Mouse (Mus musculus): ENCODE results near the gene Map3k13. TPM values are rescaled to one million over a fixed set of nuclear protein-coding genes. Genes with fewer than 3 reads are reported as not detected.

Map3k13 gene
- total and polyA plus RNA-seq, 3 experiments: 0.23 to 0.82 TPM; not detected in 1

DNA sequence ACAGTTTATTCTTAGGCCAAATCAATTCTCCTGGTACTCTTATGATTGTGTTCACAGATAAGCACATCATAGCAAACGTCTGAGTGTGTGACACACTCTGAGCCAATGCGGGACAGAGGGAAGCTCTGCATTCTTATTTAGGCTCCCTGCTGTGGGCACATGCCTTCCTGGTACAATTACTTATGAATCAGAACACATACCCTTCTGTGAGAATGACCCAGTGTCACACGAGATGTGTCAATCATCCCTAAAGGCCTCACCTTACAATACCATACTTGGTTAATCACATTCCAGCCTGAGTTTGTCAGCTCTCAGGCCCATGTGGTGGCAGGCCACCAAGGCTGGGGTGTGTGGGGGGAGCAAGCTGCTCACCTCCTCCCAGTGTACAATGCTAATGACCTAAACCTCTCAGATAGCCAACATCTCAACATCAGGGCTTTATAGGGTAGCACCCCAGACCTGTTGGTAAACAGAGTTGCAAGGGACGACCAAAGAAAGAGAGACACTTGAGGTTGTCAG is 63.0 kb downstream of the Map3k13 start:
- Histone ChIP-seq H3K27ac (ENCODE audit: control insufficient read depth, low read depth, low read length) (no peak overlapping the region), H3K9me3 (replicated peaks; ENCODE audit: insufficient read depth, low read length) (no peaks in the 10 kb centered on the region), H3K4me3 (ENCODE audit: control insufficient read depth in 1 of 2, insufficient read depth in 1 of 2, low read depth in 2 of 2, low read length in 2 of 2) (no peak overlapping the region), H3K27me3 (ENCODE audit: control insufficient read depth in 1 of 2, insufficient read depth in 2 of 2, low read length in 2 of 2) (no peaks in the 10 kb centered on the region), H3K79me2 (ENCODE audit: control insufficient read depth, insufficient read depth, low read length, poor library complexity) (no peaks in the 10 kb centered on the region), H3K36me3 (ENCODE audit: control insufficient read depth in 1 of 2, insufficient read depth in 2 of 2, low read length in 2 of 2) (no peaks in the 10 kb centered on the region), H3K9ac (ENCODE audit: control insufficient read depth, low read depth, low read length, poor library complexity, severe bottlenecking) (no peak overlapping the region), H3K4me1 (ENCODE audit: control insufficient read depth in 1 of 2, insufficient read depth in 2 of 2, low read length in 2 of 2) (no peaks in the 10 kb centered on the region)
- DNase-seq (ENCODE audit: low read depth, low spot score): no peak
- no peak for TF ChIP-seq CHD2 (IDR thresholded peaks at IDR 0.05; ENCODE audit: low read length)

DNA sequence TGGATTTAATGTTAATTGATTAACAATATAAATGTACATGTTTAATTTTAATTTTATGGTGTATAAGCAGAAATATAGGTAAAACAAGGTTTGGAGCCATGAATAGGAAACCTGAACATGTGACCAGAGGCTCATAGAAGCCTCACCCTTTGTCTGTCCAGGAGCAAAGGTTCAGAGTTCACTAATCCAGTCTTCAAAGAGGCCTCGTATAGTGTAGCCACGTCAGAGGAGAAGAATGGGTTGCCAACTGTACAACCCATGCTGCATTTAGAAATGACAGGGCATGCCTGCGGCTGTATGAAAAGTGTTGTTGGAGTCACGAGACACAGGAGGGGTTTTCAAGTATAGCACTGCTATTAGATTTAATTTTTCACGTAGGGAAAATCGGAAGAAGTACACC is 64.0 kb downstream of the Map3k13 start:
- no peak overlapping the region for H3K4me3 ChIP-seq (ENCODE audit: control insufficient read depth in 1 of 2, insufficient read depth in 1 of 2, low read depth in 2 of 2, low read length in 2 of 2)
- no peak overlapping the region for H3K27ac ChIP-seq (ENCODE audit: control insufficient read depth, low read depth, low read length)
- no peaks in the 10 kb centered on the region for H3K27me3 ChIP-seq (ENCODE audit: control insufficient read depth in 1 of 2, insufficient read depth in 2 of 2, low read length in 2 of 2)
- no peaks in the 10 kb centered on the region for H3K79me2 ChIP-seq (ENCODE audit: control insufficient read depth, insufficient read depth, low read length, poor library complexity)
- no peaks in the 10 kb centered on the region for H3K4me1 ChIP-seq (ENCODE audit: control insufficient read depth in 1 of 2, insufficient read depth in 2 of 2, low read length in 2 of 2)
- no peak for TF ChIP-seq HCFC1 (IDR thresholded peaks at IDR 0.05; ENCODE audit: low read depth, low read length)
- no peaks in the 10 kb centered on the region for H3K9me3 ChIP-seq (replicated peaks; ENCODE audit: insufficient read depth, low read length)
- H3K36me3 ChIP-seq (ENCODE audit: control insufficient read depth in 1 of 2, insufficient read depth in 2 of 2, low read length in 2 of 2): no peaks in the 10 kb centered on the region
- no peak for DNase-seq (ENCODE audit: low read depth, low spot score)
- H3K9ac ChIP-seq (ENCODE audit: control insufficient read depth, low read depth, low read length, poor library complexity, severe bottlenecking): no peak overlapping the region

DNA sequence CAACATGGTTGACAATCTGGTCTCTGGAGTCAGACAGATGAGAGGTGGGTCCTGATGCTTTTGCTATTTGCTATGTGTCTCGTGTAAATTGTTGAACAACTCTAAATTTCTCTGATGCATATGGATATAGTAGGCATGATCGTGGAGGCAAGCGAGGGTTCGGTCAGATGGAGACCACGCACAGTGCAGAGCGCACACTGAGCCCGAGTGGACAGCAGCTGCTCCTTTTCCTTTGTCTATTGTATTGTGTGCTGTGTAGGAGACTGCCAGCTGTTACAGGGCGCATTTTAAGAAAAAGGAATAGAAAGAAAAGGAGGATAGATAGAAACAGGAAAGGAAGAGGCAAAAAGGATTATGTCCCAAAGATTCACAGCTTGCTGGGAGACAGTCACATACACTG is 64.7 kb downstream of the Map3k13 start:
- DNase-seq (ENCODE audit: low read depth, low spot score): no peak
- H3K9me3 ChIP-seq (replicated peaks; ENCODE audit: insufficient read depth, low read length): no peaks in the 10 kb centered on the region
- H3K79me2 ChIP-seq (ENCODE audit: control insufficient read depth, insufficient read depth, low read length, poor library complexity): no peaks in the 10 kb centered on the region
- no peak overlapping the region for H3K9ac ChIP-seq (ENCODE audit: control insufficient read depth, low read depth, low read length, poor library complexity, severe bottlenecking)
- no peak overlapping the region for H3K4me3 ChIP-seq (ENCODE audit: control insufficient read depth in 1 of 2, insufficient read depth in 1 of 2, low read depth in 2 of 2, low read length in 2 of 2)
- TF ChIP-seq ELF1 (IDR thresholded peaks at IDR 0.05; ENCODE audit: low read depth, low read length) (no peak), MXI1 (IDR thresholded peaks at IDR 0.05; ENCODE audit: low read depth, low read length) (no peak), USF1 (IDR thresholded peaks at IDR 0.05; ENCODE audit: low read depth, low read length) (no peak), ZKSCAN1 (IDR thresholded peaks at IDR 0.05; ENCODE audit: low read depth, low read length) (no peak), TBP (IDR thresholded peaks at IDR 0.05; ENCODE audit: low read depth, low read length) (no peak), MYB (IDR thresholded peaks at IDR 0.05; ENCODE audit: low read depth, low read length) (no peak), CHD2 (IDR thresholded peaks at IDR 0.05; ENCODE audit: low read length) (no peak), RCOR1 (IDR thresholded peaks at IDR 0.05; ENCODE audit: low read depth, low read length) (no peak), MAZ (IDR thresholded peaks at IDR 0.05; ENCODE audit: low read depth, low read length) (no peak), POLR2AphosphoS2 (IDR thresholded peaks at IDR 0.05; ENCODE audit: low read length) (no peak), TAL1 (IDR thresholded peaks at IDR 0.05; ENCODE audit: low read length) (no peak), MAX (IDR thresholded peaks at IDR 0.05; ENCODE audit: low read length) (no peak), KAT2A (conservative IDR thresholded peaks at IDR 0.05; ENCODE audit: low read depth, low read length) (no peak), NELFE (IDR thresholded peaks at IDR 0.05; ENCODE audit: low read depth, low read length) (no peak), UBTF (IDR thresholded peaks at IDR 0.05; ENCODE audit: borderline replicate concordance, insufficient read depth, low read depth, low read length) (no peak), MAFK (IDR thresholded peaks at IDR 0.05; ENCODE audit: borderline replicate concordance, low read depth, low read length) (no peak)
- no peaks in the 10 kb centered on the region for H3K27me3 ChIP-seq (ENCODE audit: control insufficient read depth in 1 of 2, insufficient read depth in 2 of 2, low read length in 2 of 2)
- H3K4me1 ChIP-seq (ENCODE audit: control insufficient read depth in 1 of 2, insufficient read depth in 2 of 2, low read length in 2 of 2): no peaks in the 10 kb centered on the region
- no peaks in the 10 kb centered on the region for H3K36me3 ChIP-seq (ENCODE audit: control insufficient read depth in 1 of 2, insufficient read depth in 2 of 2, low read length in 2 of 2)
- H3K27ac ChIP-seq (ENCODE audit: control insufficient read depth, low read depth, low read length): no peak overlapping the region

All from MEL (cell line).